Mouse (Mus musculus): Measurements from ENCODE around the gene Rap1gap. TPM values are rescaled to one million over a fixed set of nuclear protein-coding genes. Genes with fewer than 3 reads are reported as not detected.

Gene Rap1gap
- polyA plus RNA-seq, 1 experiment from 2014 or later = 5.7 TPM

DNA sequence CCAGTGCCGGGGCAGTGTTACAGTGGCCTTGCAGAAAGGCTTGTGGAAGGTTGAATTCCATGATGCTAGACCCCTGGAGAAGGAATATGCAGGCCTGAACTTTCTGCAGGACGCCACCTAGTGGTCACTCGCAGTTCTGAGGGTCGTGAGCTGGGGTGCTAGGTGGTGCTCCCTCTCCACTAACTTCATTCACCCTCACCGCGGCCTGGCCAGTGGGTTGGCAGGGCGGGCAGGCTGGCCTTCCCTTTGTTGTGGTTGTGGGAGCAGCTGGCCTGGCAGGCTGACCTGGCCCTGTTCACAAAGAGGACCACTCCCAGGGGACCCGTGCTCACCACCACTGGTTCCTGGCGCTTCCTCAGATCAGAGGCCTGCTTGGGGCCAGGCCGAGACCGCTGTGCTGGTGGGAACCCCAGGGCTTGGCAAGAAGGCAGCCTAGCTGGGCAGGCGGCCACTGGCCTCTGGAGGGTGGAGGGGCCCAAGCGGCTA, 80.0 kb downstream of the Rap1gap start:
- Histone ChIP-seq H3K36me3 (replicated peaks; ENCODE audit: control insufficient read depth, insufficient read depth, low read depth, low read length) (no peaks in the 10 kb centered on the region), H3K4me3 (ENCODE audit: low read depth, low read length) (no peak overlapping the region), H3K4me2 (ENCODE audit: low read depth, low read length) (no peak overlapping the region), H3K27ac (replicated peaks; ENCODE audit: low read depth, low read length) (no peak overlapping the region), H3K4me1 (ENCODE audit: control insufficient read depth, insufficient read depth, low read length) (no peaks in the 10 kb centered on the region), H3K9me3 (replicated peaks; ENCODE audit: control insufficient read depth, low read length) (no peaks in the 10 kb centered on the region), H3K27me3 (ENCODE audit: control insufficient read depth, insufficient read depth, low read length) (no peaks in the 10 kb centered on the region), H3K9ac (replicated peaks; ENCODE audit: low read length) (no peak overlapping the region)
- 61% methylated on average over 13 of the region's 13 CpGs for WGBS
- no peak for DNase-seq (ENCODE audit: low spot score)
- no peak for ATAC-seq (replicated peaks; ENCODE audit: insufficient number of reproducible peaks, low FRiP score, low TSS enrichment, low read depth)

GRCm38 (mm10) chr4:137747091-137747490, 82.6 kb downstream of the Rap1gap start:
- Histone ChIP-seq H3K9ac (replicated peaks; ENCODE audit: low read length) (no peak overlapping the region), H3K36me3 (replicated peaks; ENCODE audit: control insufficient read depth, insufficient read depth, low read depth, low read length) (no peaks in the 10 kb centered on the region), H3K27me3 (ENCODE audit: control insufficient read depth, insufficient read depth, low read length) (no peaks in the 10 kb centered on the region), H3K9me3 (replicated peaks; ENCODE audit: control insufficient read depth, low read length) (no peaks in the 10 kb centered on the region), H3K4me2 (ENCODE audit: low read depth, low read length) (no peak overlapping the region), H3K4me3 (ENCODE audit: low read depth, low read length) (no peak overlapping the region), H3K4me1 (ENCODE audit: control insufficient read depth, insufficient read depth, low read length) (peaks cover 2% of the 10 kb centered on the region; the same call in 1 of the 2 replicates), H3K27ac (replicated peaks; ENCODE audit: low read depth, low read length) (no peak overlapping the region)
- 78% methylated on average over 9 of the region's 9 CpGs for WGBS
- DNase-seq (ENCODE audit: low spot score) = no peak
- ATAC-seq (replicated peaks; ENCODE audit: insufficient number of reproducible peaks, low FRiP score, low TSS enrichment, low read depth) = no peak

DNA sequence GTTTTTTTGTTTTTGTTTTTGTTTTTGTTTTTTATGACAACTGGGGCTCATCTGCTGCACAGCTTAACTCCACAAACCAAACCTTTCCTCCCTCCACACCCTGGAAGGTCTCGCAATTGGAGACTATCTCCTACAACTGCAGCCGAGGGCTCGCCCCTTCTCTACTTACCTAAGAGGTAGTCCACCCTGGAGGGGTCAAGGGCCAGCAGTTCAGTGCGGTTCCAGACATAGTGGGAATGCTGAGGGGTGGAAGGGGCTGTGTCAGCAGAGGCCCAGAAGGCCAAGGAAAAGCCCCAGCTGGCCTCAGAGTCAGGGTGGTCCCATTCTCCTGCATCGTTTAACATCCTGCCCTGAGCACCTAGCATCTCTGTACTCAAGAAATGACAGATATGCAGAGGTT, 83.1 kb downstream of the Rap1gap start:
- no peak for ATAC-seq (replicated peaks; ENCODE audit: insufficient number of reproducible peaks, low FRiP score, low TSS enrichment, low read depth)
- Histone ChIP-seq H3K36me3 (replicated peaks; ENCODE audit: control insufficient read depth, insufficient read depth, low read depth, low read length) (no peaks in the 10 kb centered on the region), H3K27ac (replicated peaks; ENCODE audit: low read depth, low read length) (no peak overlapping the region), H3K27me3 (ENCODE audit: control insufficient read depth, insufficient read depth, low read length) (no peaks in the 10 kb centered on the region), H3K4me2 (ENCODE audit: low read depth, low read length) (no peak overlapping the region), H3K9ac (replicated peaks; ENCODE audit: low read length) (no peak overlapping the region), H3K4me3 (ENCODE audit: low read depth, low read length) (no peak overlapping the region), H3K9me3 (replicated peaks; ENCODE audit: control insufficient read depth, low read length) (no peaks in the 10 kb centered on the region), H3K4me1 (ENCODE audit: control insufficient read depth, insufficient read depth, low read length) (peaks cover 5% of the 10 kb centered on the region)
- WGBS = 67% methylated on average over 5 of the region's 5 CpGs
- no peak for DNase-seq (ENCODE audit: low spot score)

DNA sequence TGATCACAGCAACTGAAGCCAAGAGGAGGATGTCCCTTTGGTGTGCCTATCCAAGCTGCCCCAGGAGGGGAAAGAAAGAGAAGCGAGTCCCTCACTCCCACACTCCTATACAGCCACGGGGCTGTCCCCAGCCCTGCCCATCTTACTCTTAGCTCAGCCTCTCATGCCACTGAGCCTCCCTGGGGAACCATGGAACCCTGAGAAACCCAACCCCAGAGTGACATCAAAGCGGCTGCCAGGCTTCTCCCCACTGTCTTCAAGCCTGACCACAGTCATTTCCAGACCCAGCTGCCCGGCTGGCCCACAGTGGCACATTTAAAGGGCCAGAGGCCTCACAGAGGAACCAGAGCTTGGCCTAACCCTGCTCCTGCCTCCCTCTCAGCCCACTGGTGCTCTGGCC, 84.2 kb downstream of the Rap1gap start:
- 66% methylated on average over 3 of the region's 4 CpGs for WGBS
- H3K27ac ChIP-seq (replicated peaks; ENCODE audit: low read depth, low read length) = no peak overlapping the region
- no peak for DNase-seq (ENCODE audit: low spot score)

GRCm38 (mm10) chr4:137749680-137750079, 85.2 kb downstream of the Rap1gap start:
- WGBS = 80% methylated on average over 9 of the region's 9 CpGs
- Histone ChIP-seq H3K4me1 (ENCODE audit: control insufficient read depth, insufficient read depth, low read length) (peaks cover 5% of the 10 kb centered on the region), H3K36me3 (replicated peaks; ENCODE audit: control insufficient read depth, insufficient read depth, low read depth, low read length) (no peaks in the 10 kb centered on the region), H3K4me3 (ENCODE audit: low read depth, low read length) (no peak overlapping the region), H3K9ac (replicated peaks; ENCODE audit: low read length) (no peak overlapping the region), H3K4me2 (ENCODE audit: low read depth, low read length) (no peak overlapping the region), H3K9me3 (replicated peaks; ENCODE audit: control insufficient read depth, low read length) (no peaks in the 10 kb centered on the region), H3K27ac (replicated peaks; ENCODE audit: low read depth, low read length) (no peak overlapping the region), H3K27me3 (ENCODE audit: control insufficient read depth, insufficient read depth, low read length) (no peaks in the 10 kb centered on the region)
- DNase-seq (ENCODE audit: low spot score) (no peak), ATAC-seq (replicated peaks; ENCODE audit: insufficient number of reproducible peaks, low FRiP score, low TSS enrichment, low read depth) (no peak)

More for the DNA sequence above, 84.2 kb downstream of the Rap1gap start:
- ATAC-seq (replicated peaks; ENCODE audit: insufficient number of reproducible peaks, low FRiP score, low TSS enrichment, low read depth) = no peak
- Histone ChIP-seq H3K27me3 (ENCODE audit: control insufficient read depth, insufficient read depth, low read length) (no peaks in the 10 kb centered on the region), H3K4me1 (ENCODE audit: control insufficient read depth, insufficient read depth, low read length) (peaks cover 5% of the 10 kb centered on the region), H3K4me3 (ENCODE audit: low read depth, low read length) (no peak overlapping the region), H3K9ac (replicated peaks; ENCODE audit: low read length) (no peak overlapping the region), H3K9me3 (replicated peaks; ENCODE audit: control insufficient read depth, low read length) (no peaks in the 10 kb centered on the region), H3K4me2 (ENCODE audit: low read depth, low read length) (no peak overlapping the region), H3K36me3 (replicated peaks; ENCODE audit: control insufficient read depth, insufficient read depth, low read depth, low read length) (no peaks in the 10 kb centered on the region)

- Histone ChIP-seq H3K36me3 (replicated peaks; ENCODE audit: control insufficient read depth, insufficient read depth, low read depth, low read length) (no peaks in the 10 kb centered on the region), H3K27ac (replicated peaks; ENCODE audit: low read depth, low read length) (no peak overlapping the region), H3K4me3 (ENCODE audit: low read depth, low read length) (no peak overlapping the region), H3K9me3 (replicated peaks; ENCODE audit: control insufficient read depth, low read length) (no peaks in the 10 kb centered on the region), H3K9ac (replicated peaks; ENCODE audit: low read length) (no peak overlapping the region), H3K4me2 (ENCODE audit: low read depth, low read length) (no peak overlapping the region), H3K4me1 (ENCODE audit: control insufficient read depth, insufficient read depth, low read length) (peaks cover 5% of the 10 kb centered on the region), H3K27me3 (ENCODE audit: control insufficient read depth, insufficient read depth, low read length) (no peaks in the 10 kb centered on the region)
- 68% methylated on average over 9 of the region's 9 CpGs for WGBS
- ATAC-seq (replicated peaks; ENCODE audit: insufficient number of reproducible peaks, low FRiP score, low TSS enrichment, low read depth) = no peak
- DNase-seq (ENCODE audit: low spot score) = no peak
These were observed 85.6 kb downstream of the Rap1gap start for GRCm38 (mm10) chr4:137750121-137750520.

DNA sequence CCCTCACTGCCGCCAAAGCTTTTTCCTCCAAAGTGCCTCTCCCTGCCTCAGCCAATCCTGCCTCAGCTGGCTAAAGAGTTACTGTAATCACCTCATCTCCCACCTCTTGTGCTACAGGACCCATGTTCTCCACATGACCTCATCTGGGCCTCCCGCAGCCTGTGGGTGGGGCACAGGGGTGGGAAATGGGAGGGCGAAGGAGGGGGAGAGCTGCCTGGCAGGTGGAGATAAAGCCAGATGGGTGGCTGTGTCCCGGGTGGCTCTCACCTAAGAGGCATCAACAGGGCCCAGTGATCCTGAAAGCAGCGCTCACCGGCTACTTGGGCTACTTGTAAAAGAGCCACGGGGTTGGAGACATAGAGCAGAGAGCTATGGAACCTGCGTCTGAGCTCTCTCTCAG, 86.8 kb downstream of the Rap1gap start:
- H3K4me2 ChIP-seq (ENCODE audit: low read depth, low read length) = no peak overlapping the region
- no peaks in the 10 kb centered on the region for H3K9me3 ChIP-seq (replicated peaks; ENCODE audit: control insufficient read depth, low read length)
- DNase-seq (ENCODE audit: low spot score) (no peak), ATAC-seq (replicated peaks; ENCODE audit: insufficient number of reproducible peaks, low FRiP score, low TSS enrichment, low read depth) (peak; percentile 26)
- H3K27ac ChIP-seq (replicated peaks; ENCODE audit: low read depth, low read length) = peak overlapping the region; percentile 13; the same call in 1 of the 2 replicates
- peaks cover 5% of the 10 kb centered on the region for H3K4me1 ChIP-seq (ENCODE audit: control insufficient read depth, insufficient read depth, low read length)
- 73% methylated on average over 8 of the region's 8 CpGs for WGBS
- no peaks in the 10 kb centered on the region for H3K36me3 ChIP-seq (replicated peaks; ENCODE audit: control insufficient read depth, insufficient read depth, low read depth, low read length)
- no peak overlapping the region for H3K9ac ChIP-seq (replicated peaks; ENCODE audit: low read length)
- H3K4me3 ChIP-seq (ENCODE audit: low read depth, low read length) = no peak overlapping the region
- no peaks in the 10 kb centered on the region for H3K27me3 ChIP-seq (ENCODE audit: control insufficient read depth, insufficient read depth, low read length)

- WGBS = 69% methylated on average over 9 of the region's 9 CpGs
- ATAC-seq (replicated peaks; ENCODE audit: insufficient number of reproducible peaks, low FRiP score, low TSS enrichment, low read depth) = no peak
- Histone ChIP-seq H3K9ac (replicated peaks; ENCODE audit: low read length) (no peak overlapping the region), H3K4me3 (ENCODE audit: low read depth, low read length) (no peak overlapping the region), H3K9me3 (replicated peaks; ENCODE audit: control insufficient read depth, low read length) (no peaks in the 10 kb centered on the region), H3K27me3 (ENCODE audit: control insufficient read depth, insufficient read depth, low read length) (no peaks in the 10 kb centered on the region), H3K4me1 (ENCODE audit: control insufficient read depth, insufficient read depth, low read length) (peaks cover 5% of the 10 kb centered on the region), H3K36me3 (replicated peaks; ENCODE audit: control insufficient read depth, insufficient read depth, low read depth, low read length) (no peaks in the 10 kb centered on the region), H3K27ac (replicated peaks; ENCODE audit: low read depth, low read length) (peak overlapping the region; percentile 13; the same call in 1 of the 2 replicates), H3K4me2 (ENCODE audit: low read depth, low read length) (no peak overlapping the region)
- DNase-seq (ENCODE audit: low spot score) = no peak
These were observed 87.2 kb downstream of the Rap1gap start for GRCm38 (mm10) chr4:137751717-137752116.

Data from embryonic facial prominence, embryonic 11.5 days (tissue).